Mouse (Mus musculus): ENCODE measurements around the gene Pomp. TPM values are rescaled to one million over a fixed set of nuclear protein-coding genes. Genes with fewer than 3 reads are reported as not detected.

Gene Pomp
- polyA plus RNA-seq, 1 experiment = 68.6 TPM

GRCm38 (mm10) chr5:147916171-147916570 lies 55.9 kb downstream of the Pomp start:
- Histone ChIP-seq H3K27me3 (ENCODE audit: control insufficient read depth, insufficient read depth, low read length) (no peaks in the 10 kb centered on the region), H3K27ac (ENCODE audit: control insufficient read depth, insufficient read depth, low read length) (no peak overlapping the region), H3K36me3 (ENCODE audit: control insufficient read depth, insufficient read depth, low read length) (no peaks in the 10 kb centered on the region), H3K4me3 (ENCODE audit: control insufficient read depth, insufficient read depth, low read length) (no peak overlapping the region), H3K4me1 (replicated peaks; ENCODE audit: control insufficient read depth, insufficient read depth, low read length) (peaks cover 5% of the 10 kb centered on the region)
- WGBS = 94% methylated on average over 9 of the region's 9 CpGs
- no peak for DNase-seq
- TF ChIP-seq POLR2A (IDR thresholded peaks at IDR 0.05; ENCODE audit: control insufficient read depth, extremely low read depth, insufficient read depth, low read length, poor library complexity) (no peak), CTCF (IDR thresholded peaks at IDR 0.05; ENCODE audit: borderline replicate concordance, control insufficient read depth, extremely low read depth, insufficient read depth, low read length, poor library complexity) (no peak)

GRCm38 (mm10) chr5:147918044-147918846 lies 58.0 kb downstream of the Pomp start:
- Histone ChIP-seq H3K4me3 (ENCODE audit: control insufficient read depth, insufficient read depth, low read length) (no peak overlapping the region), H3K36me3 (ENCODE audit: control insufficient read depth, insufficient read depth, low read length) (no peaks in the 10 kb centered on the region), H3K27ac (ENCODE audit: control insufficient read depth, insufficient read depth, low read length) (no peak overlapping the region), H3K27me3 (ENCODE audit: control insufficient read depth, insufficient read depth, low read length) (no peaks in the 10 kb centered on the region), H3K4me1 (replicated peaks; ENCODE audit: control insufficient read depth, insufficient read depth, low read length) (peaks cover 4% of the 10 kb centered on the region)
- 7% methylated on average over 17 of the region's 17 CpGs for WGBS
- DNase-seq = no peak
- TF ChIP-seq POLR2A (IDR thresholded peaks at IDR 0.05; ENCODE audit: control insufficient read depth, extremely low read depth, insufficient read depth, low read length, poor library complexity) (no peak), CTCF (IDR thresholded peaks at IDR 0.05; ENCODE audit: borderline replicate concordance, control insufficient read depth, extremely low read depth, insufficient read depth, low read length, poor library complexity) (no peak)

- H3K27me3 ChIP-seq (ENCODE audit: control insufficient read depth, insufficient read depth, low read length) = no peaks in the 10 kb centered on the region
- TF ChIP-seq POLR2A (IDR thresholded peaks at IDR 0.05; ENCODE audit: control insufficient read depth, extremely low read depth, insufficient read depth, low read length, poor library complexity) (no peak), CTCF (IDR thresholded peaks at IDR 0.05; ENCODE audit: borderline replicate concordance, control insufficient read depth, extremely low read depth, insufficient read depth, low read length, poor library complexity) (no peak)
Observed at GRCm38 (mm10) chr5:147924621-147925020, 64.4 kb downstream of the Pomp start.

More at GRCm38 (mm10) chr5:147924621-147925020, 64.4 kb downstream of the Pomp start:
- Histone ChIP-seq H3K36me3 (ENCODE audit: control insufficient read depth, insufficient read depth, low read length) (no peaks in the 10 kb centered on the region), H3K27ac (ENCODE audit: control insufficient read depth, insufficient read depth, low read length) (no peak overlapping the region), H3K4me3 (ENCODE audit: control insufficient read depth, insufficient read depth, low read length) (no peak overlapping the region), H3K4me1 (replicated peaks; ENCODE audit: control insufficient read depth, insufficient read depth, low read length) (no peaks in the 10 kb centered on the region)
- DNase-seq = no peak
- 94% methylated on average over 5 of the region's 5 CpGs for WGBS

Other genes with a start within 250 kb of the Pomp start
- 2.0 TPM in 2 replicates for gene Flt1, start 134.4 kb upstream of the Pomp start, polyA plus RNA-seq (2012; rRNA removed)
- 34.7 and 50.4 TPM in 2 replicates for gene Slc46a3, start 34.4 kb downstream of the Pomp start, polyA plus RNA-seq (2012; rRNA removed)
- 3.6 and 8.7 TPM in 2 replicates for gene Mtus2, start 96.9 kb downstream of the Pomp start, polyA plus RNA-seq (2012; rRNA removed)

Measured in thymus, adult 2 months (tissue).